Mouse (Mus musculus): ENCODE measurements around the gene Mrps7. TPM values are rescaled to one million over a fixed set of nuclear protein-coding genes. Genes with fewer than 3 reads are reported as not detected.

Gene Mrps7
- total and polyA plus RNA-seq, 3 experiments = 106 to 199 (median 157) TPM

GRCm38 (mm10) chr11:115653194-115653593 lies 49.5 kb downstream of the Mrps7 start:
- H3K9me3 ChIP-seq (replicated peaks; ENCODE audit: insufficient read depth, low read length) = no peaks in the 10 kb centered on the region
- no peaks in the 10 kb centered on the region for H3K27me3 ChIP-seq (ENCODE audit: control insufficient read depth in 1 of 2, insufficient read depth in 2 of 2, low read length in 2 of 2)
- H3K27ac ChIP-seq (ENCODE audit: control insufficient read depth, low read depth, low read length) = no peak overlapping the region
- H3K4me3 ChIP-seq (ENCODE audit: control insufficient read depth in 1 of 2, insufficient read depth in 1 of 2, low read depth in 2 of 2, low read length in 2 of 2) = no peak overlapping the region
- TF ChIP-seq SMC3 (IDR thresholded peaks at IDR 0.05; ENCODE audit: low read depth, low read length) (no peak), CHD2 (IDR thresholded peaks at IDR 0.05; ENCODE audit: low read length) (no peak), HCFC1 (IDR thresholded peaks at IDR 0.05; ENCODE audit: low read depth, low read length) (no peak)
- no peak for DNase-seq (ENCODE audit: low read depth, low spot score)
- H3K4me1 ChIP-seq (ENCODE audit: control insufficient read depth in 1 of 2, insufficient read depth in 2 of 2, low read length in 2 of 2) = no peaks in the 10 kb centered on the region
- no peak overlapping the region for H3K9ac ChIP-seq (ENCODE audit: control insufficient read depth, low read depth, low read length, poor library complexity, severe bottlenecking)
- H3K36me3 ChIP-seq (ENCODE audit: control insufficient read depth in 1 of 2, insufficient read depth in 2 of 2, low read length in 2 of 2) = peaks cover 0 to 45% of the 10 kb centered on the region in 2 experiments; a peak in 3 of 4 replicates
- H3K79me2 ChIP-seq (ENCODE audit: control insufficient read depth, insufficient read depth, low read length, poor library complexity) = peaks cover 26% of the 10 kb centered on the region

GRCm38 (mm10) chr11:115654128-115654527 lies 50.4 kb downstream of the Mrps7 start:
- Histone ChIP-seq H3K27me3 (ENCODE audit: control insufficient read depth in 1 of 2, insufficient read depth in 2 of 2, low read length in 2 of 2) (no peaks in the 10 kb centered on the region), H3K4me3 (ENCODE audit: control insufficient read depth in 1 of 2, insufficient read depth in 1 of 2, low read depth in 2 of 2, low read length in 2 of 2) (no peak overlapping the region), H3K79me2 (ENCODE audit: control insufficient read depth, insufficient read depth, low read length, poor library complexity) (peaks cover 34% of the 10 kb centered on the region), H3K9ac (ENCODE audit: control insufficient read depth, low read depth, low read length, poor library complexity, severe bottlenecking) (no peak overlapping the region), H3K36me3 (ENCODE audit: control insufficient read depth in 1 of 2, insufficient read depth in 2 of 2, low read length in 2 of 2) (peaks cover 6 to 42% of the 10 kb centered on the region in 2 experiments), H3K9me3 (replicated peaks; ENCODE audit: insufficient read depth, low read length) (no peaks in the 10 kb centered on the region), H3K4me1 (ENCODE audit: control insufficient read depth in 1 of 2, insufficient read depth in 2 of 2, low read length in 2 of 2) (peaks cover 5 to 6% of the 10 kb centered on the region in 2 experiments), H3K27ac (ENCODE audit: control insufficient read depth, low read depth, low read length) (no peak overlapping the region)
- DNase-seq (ENCODE audit: low read depth, low spot score) = no peak
- TF ChIP-seq MEF2A (IDR thresholded peaks at IDR 0.05; ENCODE audit: extremely low read depth, insufficient replicate concordance, low read depth, low read length, poor library complexity, severe bottlenecking) (no peak), CHD1 (IDR thresholded peaks at IDR 0.05; ENCODE audit: low read depth, low read length) (no peak), ZNF384 (IDR thresholded peaks at IDR 0.05; ENCODE audit: low read depth, low read length) (no peak), POLR2A (IDR thresholded peaks at IDR 0.05; ENCODE audit: control insufficient read depth in 1 of 2, insufficient read depth in 1 of 2, low read depth in 1 of 2, low read length in 2 of 2, poor library complexity in 1 of 2) (no peak), E2F4 (IDR thresholded peaks at IDR 0.05; ENCODE audit: borderline replicate concordance, low read depth, low read length) (no peak), ETS1 (IDR thresholded peaks at IDR 0.05; ENCODE audit: low read depth, low read length) (no peak), ELF1 (IDR thresholded peaks at IDR 0.05; ENCODE audit: low read depth, low read length) (no peak), GATA1 (IDR thresholded peaks at IDR 0.05; ENCODE audit: low read depth, low read length) (no peak), MAZ (IDR thresholded peaks at IDR 0.05; ENCODE audit: low read depth, low read length) (no peak), POLR2AphosphoS2 (IDR thresholded peaks at IDR 0.05; ENCODE audit: low read length) (no peak), RAD21 (IDR thresholded peaks at IDR 0.05; ENCODE audit: low read depth, low read length) (no peak), SIN3A (IDR thresholded peaks at IDR 0.05; ENCODE audit: low read length) (no peak), SMC3 (IDR thresholded peaks at IDR 0.05; ENCODE audit: low read depth, low read length) (no peak), JUND (IDR thresholded peaks at IDR 0.05; ENCODE audit: low read depth, low read length) (no peak), MAFK (IDR thresholded peaks at IDR 0.05; ENCODE audit: borderline replicate concordance, low read depth, low read length) (no peak), BHLHE40 (IDR thresholded peaks at IDR 0.05; ENCODE audit: borderline replicate concordance, low read depth, low read length) (no peak), MYB (IDR thresholded peaks at IDR 0.05; ENCODE audit: low read depth, low read length) (no peak), TAL1 (IDR thresholded peaks at IDR 0.05; ENCODE audit: low read length) (no peak), MYC (IDR thresholded peaks at IDR 0.05; ENCODE audit: low read depth, low read length) (no peak), ZMIZ1 (IDR thresholded peaks at IDR 0.05; ENCODE audit: low read depth, low read length) (no peak)

Other genes with a start within 250 kb of the Mrps7 start
- gene Hid1, start 236.2 kb upstream of the Mrps7 start, total RNA-seq (2012; rRNA removed) = 0.88 and 1.1 TPM in 2 replicates
- 1 to 10 TPM in 1 of 2 experiments, not detected in 1; 3.0 TPM for gene Hid1, start 236.2 kb upstream of the Mrps7 start, polyA plus RNA-seq (2012; ENCODE audit: insufficient read depth in 1 of 2, insufficient read length in 2 of 2, low read depth in 1 of 2, low replicate concordance in 2 of 2, missing spikeins in 1 of 2)
- gene Cdr2l, start 222.0 kb upstream of the Mrps7 start, total RNA-seq (2012; rRNA removed) = 6.3 and 8.2 TPM in 2 replicates
- gene Cdr2l, start 222.0 kb upstream of the Mrps7 start, polyA plus RNA-seq (2012; ENCODE audit: insufficient read depth in 1 of 2, insufficient read length in 2 of 2, low read depth in 1 of 2, low replicate concordance in 2 of 2, missing spikeins in 1 of 2) = 1 to 10 TPM in 1 of 2 experiments, not detected in 1; 5.2 TPM
- gene Mrpl58, start 200.2 kb upstream of the Mrps7 start, total RNA-seq (2012; rRNA removed) = 132 and 137 TPM in 2 replicates
- gene Mrpl58, start 200.2 kb upstream of the Mrps7 start, polyA plus RNA-seq (2012; ENCODE audit: insufficient read depth in 1 of 2, insufficient read length in 2 of 2, low read depth in 1 of 2, low replicate concordance in 2 of 2, missing spikeins in 1 of 2) = 100 to 1,000 TPM in 1 of 2 experiments, not detected in 1; 137 TPM
- gene Atp5h, start 184.0 kb upstream of the Mrps7 start, total RNA-seq (2012; rRNA removed) = 665 and 706 TPM in 2 replicates
- gene Atp5h, start 184.0 kb upstream of the Mrps7 start, polyA plus RNA-seq (2012; ENCODE audit: insufficient read depth in 1 of 2, insufficient read length in 2 of 2, low read depth in 1 of 2, low replicate concordance in 2 of 2, missing spikeins in 1 of 2) = 1,000 to 10,000 TPM in 1 of 2 experiments, 100 to 1,000 TPM in 1; 525 to 1,715 TPM
- gene Kctd2, start 183.8 kb upstream of the Mrps7 start, total RNA-seq (2012; rRNA removed) = 12.3 and 13.2 TPM in 2 replicates
- 10 to 100 TPM in 1 of 2 experiments, not detected in 1; 20.6 TPM for gene Kctd2, start 183.8 kb upstream of the Mrps7 start, polyA plus RNA-seq (2012; ENCODE audit: insufficient read depth in 1 of 2, insufficient read length in 2 of 2, low read depth in 1 of 2, low replicate concordance in 2 of 2, missing spikeins in 1 of 2)
- gene Trim80, start 163.4 kb upstream of the Mrps7 start, total RNA-seq (2012; rRNA removed) = not detected in 2 replicates
- not detected for gene Trim80, start 163.4 kb upstream of the Mrps7 start, polyA plus RNA-seq (2012; ENCODE audit: insufficient read depth in 1 of 2, insufficient read length in 2 of 2, low read depth in 1 of 2, low replicate concordance in 2 of 2, missing spikeins in 1 of 2)
- gene Slc16a5, start 141.5 kb upstream of the Mrps7 start, total RNA-seq (2012; rRNA removed) = 0.07 TPM in 1 of 2 replicates, not detected in the other
- under 1 TPM in 1 of 2 experiments, not detected in 1; 0.26 TPM for gene Slc16a5, start 141.5 kb upstream of the Mrps7 start, polyA plus RNA-seq (2012; ENCODE audit: insufficient read depth in 1 of 2, insufficient read length in 2 of 2, low read depth in 1 of 2, low replicate concordance in 2 of 2, missing spikeins in 1 of 2)
- gene Armc7, start 128.3 kb upstream of the Mrps7 start, total RNA-seq (2012; rRNA removed) = 7.0 and 9.1 TPM in 2 replicates
- gene Armc7, start 128.3 kb upstream of the Mrps7 start, polyA plus RNA-seq (2012; ENCODE audit: insufficient read depth in 1 of 2, insufficient read length in 2 of 2, low read depth in 1 of 2, low replicate concordance in 2 of 2, missing spikeins in 1 of 2) = 10 to 100 TPM in 1 of 2 experiments, not detected in 1; 13.1 TPM
- gene Nt5c, start 112.1 kb upstream of the Mrps7 start, total RNA-seq (2012; rRNA removed) = 96.6 and 99.3 TPM in 2 replicates
- gene Nt5c, start 112.1 kb upstream of the Mrps7 start, polyA plus RNA-seq (2012; ENCODE audit: insufficient read depth in 1 of 2, insufficient read length in 2 of 2, low read depth in 1 of 2, low replicate concordance in 2 of 2, missing spikeins in 1 of 2) = 100 to 1,000 TPM in 1 of 2 experiments, not detected in 1; 102 TPM
- 331 and 353 TPM in 2 replicates for gene Jpt1, start 89.5 kb upstream of the Mrps7 start, total RNA-seq (2012; rRNA removed)
- gene Jpt1, start 89.5 kb upstream of the Mrps7 start, polyA plus RNA-seq (2012; ENCODE audit: insufficient read depth in 1 of 2, insufficient read length in 2 of 2, low read depth in 1 of 2, low replicate concordance in 2 of 2, missing spikeins in 1 of 2) = 100 to 1,000 TPM in 1 of 2 experiments, not detected in 1; 382 TPM
- gene Sumo2, start 67.6 kb upstream of the Mrps7 start, total RNA-seq (2012; rRNA removed) = 653 and 657 TPM in 2 replicates
- gene Sumo2, start 67.6 kb upstream of the Mrps7 start, polyA plus RNA-seq (2012; ENCODE audit: insufficient read depth in 1 of 2, insufficient read length in 2 of 2, low read depth in 1 of 2, low replicate concordance in 2 of 2, missing spikeins in 1 of 2) = 100 to 1,000 TPM in 1 of 2 experiments, not detected in 1; 556 TPM
- 338 and 362 TPM in 2 replicates for gene Nup85, start 39.5 kb upstream of the Mrps7 start, total RNA-seq (2012; rRNA removed)
- gene Nup85, start 39.5 kb upstream of the Mrps7 start, polyA plus RNA-seq (2012; ENCODE audit: insufficient read depth in 1 of 2, insufficient read length in 2 of 2, low read depth in 1 of 2, low replicate concordance in 2 of 2, missing spikeins in 1 of 2) = 100 to 1,000 TPM in 1 of 2 experiments, not detected in 1; 370 TPM
- 24.0 and 28.6 TPM in 2 replicates for gene Gga3, start 126 bp downstream of the Mrps7 start, total RNA-seq (2012; rRNA removed)
- gene Gga3, start 126 bp downstream of the Mrps7 start, polyA plus RNA-seq (2012; ENCODE audit: insufficient read depth in 1 of 2, insufficient read length in 2 of 2, low read depth in 1 of 2, low replicate concordance in 2 of 2, missing spikeins in 1 of 2) = 10 to 100 TPM in 1 of 2 experiments, not detected in 1; 59.9 TPM
- gene Mif4gd, start 9.0 kb downstream of the Mrps7 start, total RNA-seq (2012; rRNA removed) = 42.0 and 52.0 TPM in 2 replicates
- gene Mif4gd, start 9.0 kb downstream of the Mrps7 start, polyA plus RNA-seq (2012; ENCODE audit: insufficient read depth in 1 of 2, insufficient read length in 2 of 2, low read depth in 1 of 2, low replicate concordance in 2 of 2, missing spikeins in 1 of 2) = 10 to 100 TPM in 1 of 2 experiments, not detected in 1; 62.9 TPM
- 30.0 and 35.3 TPM in 2 replicates for gene Slc25a19, start 24.4 kb downstream of the Mrps7 start, total RNA-seq (2012; rRNA removed)
- 10 to 100 TPM in 1 of 2 experiments, not detected in 1; 43.1 TPM for gene Slc25a19, start 24.4 kb downstream of the Mrps7 start, polyA plus RNA-seq (2012; ENCODE audit: insufficient read depth in 1 of 2, insufficient read length in 2 of 2, low read depth in 1 of 2, low replicate concordance in 2 of 2, missing spikeins in 1 of 2)
- 75.3 and 93.2 TPM in 2 replicates for gene Grb2, start 104.7 kb downstream of the Mrps7 start, total RNA-seq (2012; rRNA removed)
- 100 to 1,000 TPM in 1 of 2 experiments, not detected in 1; 261 TPM for gene Grb2, start 104.7 kb downstream of the Mrps7 start, polyA plus RNA-seq (2012; ENCODE audit: insufficient read depth in 1 of 2, insufficient read length in 2 of 2, low read depth in 1 of 2, low replicate concordance in 2 of 2, missing spikeins in 1 of 2)
- 23.2 and 26.2 TPM in 2 replicates for gene Tmem94, start 161.5 kb downstream of the Mrps7 start, total RNA-seq (2012; rRNA removed)
- gene Tmem94, start 161.5 kb downstream of the Mrps7 start, polyA plus RNA-seq (2012; ENCODE audit: insufficient read depth in 1 of 2, insufficient read length in 2 of 2, low read depth in 1 of 2, low replicate concordance in 2 of 2, missing spikeins in 1 of 2) = 10 to 100 TPM; 38.9 to 64.4 TPM
- gene Caskin2, start 209.7 kb downstream of the Mrps7 start, total RNA-seq (2012; rRNA removed) = 6.5 and 6.8 TPM in 2 replicates
- gene Caskin2, start 209.7 kb downstream of the Mrps7 start, polyA plus RNA-seq (2012; ENCODE audit: insufficient read depth in 1 of 2, insufficient read length in 2 of 2, low read depth in 1 of 2, low replicate concordance in 2 of 2, missing spikeins in 1 of 2) = 10 to 100 TPM in 1 of 2 experiments, not detected in 1; 10.9 TPM
- 55.5 and 72.0 TPM in 2 replicates for gene Tsen54, start 210.8 kb downstream of the Mrps7 start, total RNA-seq (2012; rRNA removed)
- gene Tsen54, start 210.8 kb downstream of the Mrps7 start, polyA plus RNA-seq (2012; ENCODE audit: insufficient read depth in 1 of 2, insufficient read length in 2 of 2, low read depth in 1 of 2, low replicate concordance in 2 of 2, missing spikeins in 1 of 2) = 10 to 100 TPM in 1 of 2 experiments, not detected in 1; 55.8 TPM
- gene Llgl2, start 220.1 kb downstream of the Mrps7 start, total RNA-seq (2012; rRNA removed) = 13.7 and 15.9 TPM in 2 replicates
- gene Llgl2, start 220.1 kb downstream of the Mrps7 start, polyA plus RNA-seq (2012; ENCODE audit: insufficient read depth in 1 of 2, insufficient read length in 2 of 2, low read depth in 1 of 2, low replicate concordance in 2 of 2, missing spikeins in 1 of 2) = 10 to 100 TPM in 1 of 2 experiments, not detected in 1; 22.6 TPM

Data from MEL (cell line).